Mouse (Mus musculus): Measurements from ENCODE around the gene Zfp472. TPM values are rescaled to one million over a fixed set of nuclear protein-coding genes. Genes with fewer than 3 reads are reported as not detected.

The Zfp472 gene
- polyA plus RNA-seq, 1 experiment from 2014 or later: 10.2 TPM

GRCm38 (mm10) chr17:32947215-32947914 lies 18.2 kb upstream of the Zfp472 start, which contains the start of gene Cyp4f13:
Gene Cyp4f13 (minus strand): TSS chr17:32947402.
- ATAC-seq: peak; percentile 94
- Histone ChIP-seq H3K27me3 (no peaks in the 10 kb centered on the region), H3K4me2 (replicated peaks) (peak within 1 kb of the TSS; percentile 57), H3K9me3 (no peaks in the 10 kb centered on the region), H3K4me1 (replicated peaks) (peaks cover 8% of the 10 kb centered on the region; the same call in 1 of the 2 replicates), H3K36me3 (no peaks in the 10 kb centered on the region), H3K9ac (replicated peaks) (peak within 1 kb of the TSS; percentile 48), H3K4me3 (replicated peaks) (peak within 1 kb of the TSS; percentile 43), H3K27ac (0 out of 2 replicates have a peak within 1 kb of the TSS, but pooled peaks have one; percentile 5)
- WGBS: 48% methylated on average over 12 of the region's 12 CpGs

- Histone ChIP-seq H3K27ac (no peak overlapping the region), H3K27me3 (no peaks in the 10 kb centered on the region), H3K9me3 (no peaks in the 10 kb centered on the region), H3K9ac (replicated peaks) (no peak overlapping the region), H3K4me3 (replicated peaks) (no peak overlapping the region), H3K4me2 (replicated peaks) (no peak overlapping the region), H3K36me3 (no peaks in the 10 kb centered on the region), H3K4me1 (replicated peaks) (peaks cover 8% of the 10 kb centered on the region; the same call in 1 of the 2 replicates)
- 93% methylated on average over 3 of the region's 3 CpGs for WGBS
- ATAC-seq: no peak
These were observed 15.5 kb upstream of the Zfp472 start for GRCm38 (mm10) chr17:32950136-32950535.

GRCm38 (mm10) chr17:32951006-32951405 lies 14.6 kb upstream of the Zfp472 start:
- Histone ChIP-seq H3K4me3 (replicated peaks) (no peak overlapping the region), H3K9me3 (no peaks in the 10 kb centered on the region), H3K4me1 (replicated peaks) (peaks cover 8% of the 10 kb centered on the region; the same call in 1 of the 2 replicates), H3K9ac (replicated peaks) (no peak overlapping the region), H3K4me2 (replicated peaks) (no peak overlapping the region), H3K27ac (no peak overlapping the region), H3K27me3 (no peaks in the 10 kb centered on the region), H3K36me3 (no peaks in the 10 kb centered on the region)
- ATAC-seq: no peak
- WGBS: 81% methylated on average over 11 of the region's 11 CpGs

GRCm38 (mm10) chr17:32951441-32951840 lies 14.2 kb upstream of the Zfp472 start:
- no peak overlapping the region for H3K9ac ChIP-seq (replicated peaks)
- no peaks in the 10 kb centered on the region for H3K36me3 ChIP-seq
- no peaks in the 10 kb centered on the region for H3K9me3 ChIP-seq
- ATAC-seq: no peak
- H3K4me1 ChIP-seq (replicated peaks): peaks cover 5% of the 10 kb centered on the region; the same call in 1 of the 2 replicates
- H3K27ac ChIP-seq: no peak overlapping the region
- 31% methylated on average over 16 of the region's 16 CpGs for WGBS
- H3K27me3 ChIP-seq: no peaks in the 10 kb centered on the region
- H3K4me2 ChIP-seq (replicated peaks): no peak overlapping the region
- H3K4me3 ChIP-seq (replicated peaks): no peak overlapping the region

GRCm38 (mm10) chr17:32965253-32965622 lies 376 bp upstream of the Zfp472 start:
- peak; percentile 78 for ATAC-seq
- peak overlapping the region; percentile 88 for H3K4me2 ChIP-seq (replicated peaks)
- no peaks in the 10 kb centered on the region for H3K36me3 ChIP-seq
- H3K4me1 ChIP-seq (replicated peaks): peaks cover 20% of the 10 kb centered on the region
- H3K27ac ChIP-seq: peak overlapping the region; percentile 35; the same call in 1 of the 2 replicates
- H3K9me3 ChIP-seq: no peaks in the 10 kb centered on the region
- H3K4me3 ChIP-seq (replicated peaks): peak overlapping the region; percentile 90
- H3K27me3 ChIP-seq: no peaks in the 10 kb centered on the region
- peak overlapping the region; percentile 73 for H3K9ac ChIP-seq (replicated peaks)
- 0% methylated on average over 14 of the region's 14 CpGs for WGBS

- Histone ChIP-seq H3K4me3 (replicated peaks) (no peak overlapping the region), H3K4me2 (replicated peaks) (no peak overlapping the region), H3K4me1 (replicated peaks) (no peaks in the 10 kb centered on the region), H3K36me3 (peaks cover 39% of the 10 kb centered on the region), H3K27ac (no peak overlapping the region), H3K27me3 (0 out of 2 replicates have a peak, but pooled peaks cover 1% of the 10 kb centered on the region), H3K9ac (replicated peaks) (no peak overlapping the region), H3K9me3 (no peaks in the 10 kb centered on the region)
- ATAC-seq: no peak
- 95% methylated on average over 4 of the region's 4 CpGs for WGBS
These were observed 15.7 kb downstream of the Zfp472 start for GRCm38 (mm10) chr17:32981361-32981760.

GRCm38 (mm10) chr17:32986301-32986700 lies 20.7 kb downstream of the Zfp472 start:
- Histone ChIP-seq H3K4me1 (replicated peaks) (no peaks in the 10 kb centered on the region), H3K27ac (no peak overlapping the region), H3K9me3 (no peaks in the 10 kb centered on the region), H3K4me3 (replicated peaks) (no peak overlapping the region), H3K4me2 (replicated peaks) (no peak overlapping the region), H3K9ac (replicated peaks) (no peak overlapping the region), H3K27me3 (0 out of 2 replicates have a peak, but pooled peaks cover 3% of the 10 kb centered on the region), H3K36me3 (0 out of 2 replicates have a peak, but pooled peaks cover 1% of the 10 kb centered on the region)
- 78% methylated on average over 4 of the region's 4 CpGs for WGBS
- no peak for ATAC-seq

- peak overlapping the region; percentile 81 for H3K4me3 ChIP-seq (replicated peaks)
- no peaks in the 10 kb centered on the region for H3K27me3 ChIP-seq
- H3K27ac ChIP-seq: 0 out of 2 replicates have a peak overlapping the region, but pooled peaks have one; percentile 51
- H3K9me3 ChIP-seq: no peaks in the 10 kb centered on the region; the same call in 1 of the 2 replicates
- peaks cover 23% of the 10 kb centered on the region for H3K36me3 ChIP-seq
- no peak for ATAC-seq
- peak overlapping the region; percentile 85; the same call in 1 of the 2 replicates for H3K9ac ChIP-seq (replicated peaks)
- WGBS: 67% methylated on average over 12 of the region's 12 CpGs
- H3K4me1 ChIP-seq (replicated peaks): peaks cover 20% of the 10 kb centered on the region
- peak overlapping the region; percentile 80 for H3K4me2 ChIP-seq (replicated peaks)
These were observed 26.5 kb downstream of the Zfp472 start for GRCm38 (mm10) chr17:32991965-32992698.

GRCm38 (mm10) chr17:32992699-32993474 lies 27.3 kb downstream of the Zfp472 start, which contains the start of gene Zfp952:
Gene Zfp952 (plus strand): TSS chr17:32993129.
- Histone ChIP-seq H3K27ac (peak within 1 kb of the TSS; percentile 87), H3K9me3 (no peaks in the 10 kb centered on the region; the same call in 1 of the 2 replicates), H3K27me3 (no peaks in the 10 kb centered on the region), H3K36me3 (peaks cover 24% of the 10 kb centered on the region), H3K9ac (replicated peaks) (peak within 1 kb of the TSS; percentile 85), H3K4me1 (replicated peaks) (peaks cover 20% of the 10 kb centered on the region), H3K4me3 (replicated peaks) (peak within 1 kb of the TSS; percentile 81), H3K4me2 (replicated peaks) (peak within 1 kb of the TSS; percentile 80)
- peak; percentile 96 for ATAC-seq
- 1% methylated on average over 21 of the region's 21 CpGs for WGBS

- 96% methylated on average over 2 of the region's 2 CpGs for WGBS
- Histone ChIP-seq H3K4me3 (replicated peaks) (no peak overlapping the region), H3K36me3 (peaks cover 65% of the 10 kb centered on the region), H3K27me3 (no peaks in the 10 kb centered on the region), H3K9ac (replicated peaks) (no peak overlapping the region), H3K4me2 (replicated peaks) (no peak overlapping the region), H3K9me3 (peaks cover 14% of the 10 kb centered on the region), H3K4me1 (replicated peaks) (peaks cover 14% of the 10 kb centered on the region), H3K27ac (no peak overlapping the region)
- no peak for ATAC-seq
These were observed 32.9 kb downstream of the Zfp472 start for GRCm38 (mm10) chr17:32998492-32998891.

GRCm38 (mm10) chr17:33008337-33008736 lies 42.7 kb downstream of the Zfp472 start:
- Histone ChIP-seq H3K4me1 (replicated peaks) (no peaks in the 10 kb centered on the region), H3K36me3 (peaks cover 25% of the 10 kb centered on the region), H3K9me3 (peaks cover 12% of the 10 kb centered on the region), H3K27ac (no peak overlapping the region), H3K27me3 (no peaks in the 10 kb centered on the region), H3K4me2 (replicated peaks) (no peak overlapping the region), H3K9ac (replicated peaks) (no peak overlapping the region), H3K4me3 (replicated peaks) (no peak overlapping the region)
- WGBS: 53% methylated on average over 9 of the region's 9 CpGs
- no peak for ATAC-seq
